Mouse (Mus musculus) right cerebral cortex, postnatal 4 days (tissue): Measurements from ENCODE around the gene Alpk1.

Source experiments
- DNase-seq: peaks from one replicate; pipeline ENCODE4 v3.0.0-alpha.2; 2022

Alpk1 gene

DNA sequence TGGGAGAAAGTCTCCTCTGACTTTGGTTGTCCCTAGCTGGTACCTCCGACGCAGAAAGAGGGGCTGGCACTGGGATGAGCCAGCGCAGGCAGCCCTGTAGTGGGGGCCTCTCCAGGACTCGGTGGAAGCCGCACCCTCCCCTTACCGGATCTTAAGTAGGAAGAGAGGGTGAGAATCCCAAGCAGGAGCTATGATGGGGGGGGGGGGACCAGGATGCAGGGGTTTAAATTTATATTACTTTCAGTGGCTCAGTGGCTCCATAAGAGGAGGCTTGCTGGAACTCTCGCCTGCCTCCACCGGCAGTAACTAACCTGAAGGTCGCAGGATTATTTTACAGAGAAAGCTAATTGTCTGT lies 152.4 kb downstream of the Alpk1 start:
- no peak for DNase-seq

DNA sequence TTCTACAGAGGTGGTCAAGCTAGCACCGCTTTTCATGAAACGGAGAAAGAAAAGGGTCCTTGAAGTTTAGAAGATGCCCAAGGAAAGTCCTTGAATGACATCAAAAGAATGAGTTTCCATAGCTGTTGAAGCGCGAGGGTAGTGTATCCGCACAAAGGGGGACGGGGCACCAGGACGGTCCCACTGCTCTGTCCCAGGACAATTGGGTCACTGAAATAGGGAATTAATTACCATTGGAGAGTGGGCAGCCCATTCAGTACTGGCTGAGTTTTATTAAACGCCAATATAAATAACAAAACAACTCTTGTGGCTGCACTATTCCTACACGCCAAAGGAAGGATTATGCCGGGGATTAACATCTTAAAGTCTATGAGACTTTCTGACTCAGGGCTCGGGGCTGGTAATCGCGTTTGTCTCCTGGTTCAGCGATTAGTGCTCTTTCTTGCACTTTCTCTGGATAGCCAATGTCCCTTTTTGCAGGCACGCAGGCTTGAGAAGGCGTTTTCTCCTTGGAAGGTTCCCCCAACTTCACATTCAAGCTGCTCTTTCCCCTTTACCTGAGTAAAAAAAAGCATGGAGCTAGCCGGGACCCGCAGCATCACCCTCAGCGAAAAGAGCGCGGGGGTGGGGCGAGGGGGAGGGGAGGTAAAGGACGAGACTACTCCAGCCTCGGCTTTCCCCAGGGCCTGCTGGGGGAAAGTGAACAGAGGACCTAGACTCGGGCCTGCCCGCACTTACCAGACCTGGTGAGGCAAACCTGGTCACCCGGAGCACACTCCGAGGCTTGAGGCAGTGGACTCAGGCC lies 153.0 kb downstream of the Alpk1 start:
- DNase-seq = no peak

DNA sequence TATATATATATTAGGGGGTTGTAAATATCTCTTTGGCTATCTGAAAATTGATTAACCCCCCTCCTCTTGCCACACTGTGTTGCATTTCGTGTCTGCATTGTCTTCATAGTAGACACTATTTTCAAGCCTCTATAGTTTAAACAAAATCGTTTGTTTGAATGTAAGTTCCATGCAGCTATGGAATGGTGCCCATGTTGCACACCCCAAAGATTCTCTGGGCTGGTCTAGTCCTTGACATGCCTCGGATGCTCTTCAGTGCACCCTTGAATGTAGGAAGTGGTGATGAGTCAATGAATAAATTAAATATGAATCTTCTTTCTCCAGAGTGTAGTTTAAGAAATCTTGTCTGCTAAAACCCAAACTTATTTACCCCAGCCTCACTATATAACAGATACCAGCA lies 153.8 kb downstream of the Alpk1 start:
- no peak for DNase-seq

DNA sequence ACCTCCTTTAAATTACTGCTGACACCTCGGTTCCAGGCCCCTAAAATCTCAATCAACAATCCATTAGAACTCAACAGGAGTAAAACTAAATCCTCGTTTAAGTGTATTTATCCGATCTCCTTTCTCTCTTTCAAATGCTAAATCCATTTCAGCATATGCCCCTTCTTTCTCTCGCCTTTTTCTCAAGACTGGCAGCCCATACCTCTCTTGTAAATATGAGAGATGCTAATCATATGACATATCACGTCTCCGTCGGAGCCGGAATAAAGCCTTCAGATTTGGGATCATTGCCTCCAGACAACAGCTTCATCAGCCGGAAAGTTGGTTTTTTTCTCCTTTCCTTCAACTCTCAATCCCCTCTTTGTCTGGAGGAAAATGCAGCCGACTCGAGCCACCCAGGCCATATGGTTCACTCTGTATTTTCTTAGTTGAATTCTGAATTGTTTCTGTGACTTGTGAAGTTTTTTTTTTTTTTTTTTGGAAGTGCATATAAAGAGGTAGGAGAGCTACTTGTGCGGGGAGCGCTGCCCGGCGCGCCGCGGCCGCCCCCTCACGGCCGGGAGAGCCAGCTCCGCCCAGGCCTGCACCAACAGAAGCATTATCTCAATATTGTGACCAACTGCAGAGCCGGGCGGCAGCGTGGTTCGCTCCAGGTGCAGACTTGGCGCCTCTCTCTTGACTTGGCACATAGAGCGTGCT lies 154.5 kb downstream of the Alpk1 start:
- no peak for DNase-seq

DNA sequence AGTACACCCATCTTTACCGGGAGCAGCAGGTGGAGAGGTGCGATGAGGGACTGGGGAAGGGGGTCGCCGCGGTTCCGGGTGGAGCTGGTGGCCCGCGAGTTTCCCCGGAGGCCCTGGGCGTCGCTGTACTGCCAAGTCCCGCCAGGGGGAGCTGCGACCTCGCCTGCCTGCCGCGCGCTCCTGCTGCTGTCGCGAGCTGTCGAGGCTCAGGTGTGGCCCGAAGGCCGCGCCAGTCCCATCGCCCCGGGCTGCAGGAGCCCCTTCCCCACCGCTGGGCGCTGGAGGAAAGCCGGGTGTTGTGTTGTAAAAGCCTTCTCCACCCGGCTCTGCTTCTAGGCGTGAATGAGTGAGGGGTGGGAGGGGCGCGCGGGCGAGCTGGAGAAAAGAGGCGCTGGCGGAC lies 155.0 kb downstream of the Alpk1 start:
- peak; percentile 79 for DNase-seq
